Mouse (Mus musculus) lung, embryonic 16.5 days (tissue): Measurements from ENCODE around the gene Fam47c. TPM values are rescaled to one million over a fixed set of nuclear protein-coding genes. Genes with fewer than 3 reads are reported as not detected.

ENCODE experiments used
- ATAC-seq: fragments of 200-750 bp; cut with Nextera tagmentation; 2 replicates; pipeline ENCODE4 v1.8.0; 2017; ENCODE audit warnings: low read depth, mild to moderate bottlenecking, moderate library complexity
- H3K27ac ChIP-seq: fragments of 300-500 bp; sonication (generic); 2 replicates; pipeline ENCODE4 v1.5.1; 2014; ENCODE audit warnings: mild to moderate bottlenecking, control low read depth, low read length
- H3K27me3 ChIP-seq: fragments of 300-500 bp; sonication (generic); 2 replicates; pipeline ENCODE4 v1.6.1; 2014; ENCODE audit warnings: low read depth, low read length, mixed read lengths; ENCODE audit not compliant: control insufficient read depth, insufficient read depth
- H3K36me3 ChIP-seq: fragments of 300-500 bp; sonication (generic); 2 replicates; pipeline ENCODE4 v1.6.1; 2014; ENCODE audit warnings: low read length; ENCODE audit not compliant: control insufficient read depth, insufficient read depth
- H3K4me1 ChIP-seq: fragments of 300-500 bp; sonication (generic); replicated peaks from 2 replicates; pipeline ENCODE4 v1.6.1; 2014; ENCODE audit warnings: low read length, mixed read lengths; ENCODE audit not compliant: control insufficient read depth, insufficient read depth
- H3K4me2 ChIP-seq: fragments of 300-500 bp; sonication (generic); 2 replicates; pipeline ENCODE4 v1.6.1; 2014; ENCODE audit warnings: low read depth, low read length, control low read depth
- H3K4me3 ChIP-seq: fragments of 300-500 bp; sonication (generic); 2 replicates; pipeline ENCODE4 v1.5.1; 2014; ENCODE audit warnings: mild to moderate bottlenecking, low read length, control low read depth
- H3K9ac ChIP-seq: fragments of 300-500 bp; sonication (generic); 2 replicates; pipeline ENCODE4 v1.6.1; 2014; ENCODE audit warnings: low read length, control low read depth
- H3K9me3 ChIP-seq: fragments of 300-500 bp; sonication (generic); 2 replicates; pipeline ENCODE4 v1.6.1; 2016; ENCODE audit warnings: low read length; ENCODE audit not compliant: control insufficient read depth
- WGBS: fragments of 180-500 bp; shearing (Covaris S2); extraction: QIAGEN DNeasy Blood & Tissue Kit; methylation state at CpG from one replicate; pipeline ENCODE4 v1.1.7; 2014; 5-methylcytosine and 5-hydroxymethylcytosine counted together
- polyA plus RNA-seq: library from polyadenylated mRNA; unstranded; fragments of >200 nt; fragmentation: Nextera tagmentation; extraction: Ambion mirVana; gene quantifications from 2 replicates; pipeline ENCODE4 v1.2.1, GENCODE M21; 2015

Fam47c gene
- polyA plus RNA-seq, result not detected in 2 replicates

DNA sequence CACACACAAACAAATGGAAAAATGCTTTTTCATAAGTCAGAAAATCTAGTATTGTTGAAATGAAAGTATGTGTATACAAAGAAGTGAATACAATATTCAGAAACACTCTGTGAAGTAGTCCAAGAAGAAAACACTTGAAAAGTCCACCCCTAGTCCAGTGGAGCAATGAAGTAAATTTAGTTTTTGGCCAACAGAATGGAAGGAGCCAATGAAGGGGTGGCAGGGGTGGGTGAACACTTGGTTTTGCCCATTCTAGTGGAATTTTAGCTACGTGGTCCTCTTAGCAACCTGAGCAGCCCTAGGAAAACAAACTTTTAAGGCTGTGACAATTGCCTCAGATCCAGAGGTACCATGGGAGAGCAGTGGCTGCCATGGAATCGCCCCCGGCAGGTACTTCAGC is at the start of gene Fam47c:
Gene Fam47c (plus strand): TSS at position 301 of the 400 bp plus-strand sequence.
- no peaks in the 10 kb centered on the region for H3K27me3 ChIP-seq
- no peaks in the 10 kb centered on the region for H3K36me3 ChIP-seq
- no peak within 1 kb of the TSS for H3K9ac ChIP-seq
- H3K27ac ChIP-seq, result no peak within 1 kb of the TSS
- WGBS, result 82% methylated on average over 3 of the region's 3 CpGs
- H3K4me2 ChIP-seq, result no peak within 1 kb of the TSS
- H3K4me1 ChIP-seq, result no peaks in the 10 kb centered on the region
- no peak within 1 kb of the TSS for H3K4me3 ChIP-seq
- no peaks in the 10 kb centered on the region for H3K9me3 ChIP-seq
- no peak for ATAC-seq

- Histone ChIP-seq H3K4me3 (no peak overlapping the region), H3K4me1 (no peaks in the 10 kb centered on the region), H3K9me3 (no peaks in the 10 kb centered on the region), H3K36me3 (no peaks in the 10 kb centered on the region), H3K27me3 (no peaks in the 10 kb centered on the region), H3K9ac (no peak overlapping the region), H3K4me2 (no peak overlapping the region), H3K27ac (no peak overlapping the region)
- WGBS, result 43% methylated on average over 2 of the region's 2 CpGs
- no peak for ATAC-seq
Observed at GRCm38 (mm10) chrX:78769408-78769807, 31.8 kb downstream of the Fam47c start.

GRCm38 (mm10) chrX:78777078-78777477 is 39.5 kb downstream of the Fam47c start:
- Histone ChIP-seq H3K9ac (no peak overlapping the region), H3K36me3 (no peaks in the 10 kb centered on the region), H3K27ac (no peak overlapping the region), H3K4me2 (no peak overlapping the region), H3K4me1 (no peaks in the 10 kb centered on the region), H3K4me3 (no peak overlapping the region), H3K9me3 (no peaks in the 10 kb centered on the region), H3K27me3 (no peaks in the 10 kb centered on the region)
- ATAC-seq, result no peak
- WGBS, result 77% methylated on average over 2 of the region's 2 CpGs

Other genes starting within 250 kb of the Fam47c start
- 11.3 and 13.2 TPM in 2 replicates for gene Prrg1, start 153.9 kb upstream of the Fam47c start, polyA plus RNA-seq